Mouse (Mus musculus) lung, adult 2 months (tissue): ENCODE measurements around the gene Spata6.

Source experiments
- CTCF ChIP-seq: fragments of 200-500 bp; IDR thresholded peaks from 2 replicates; pipeline ENCODE4 v1.5.1; 2011; ENCODE audit warnings: mild to moderate bottlenecking, low read length, control low read depth; ENCODE audit not compliant: insufficient read depth
- POLR2A ChIP-seq: fragments of 200-500 bp; IDR thresholded peaks from 2 replicates; pipeline ENCODE4 v1.6.1; 2011; ENCODE audit warnings: low read depth, mild to moderate bottlenecking, control low read depth, low read length, borderline replicate concordance; ENCODE audit errors: extremely low read depth

GRCm38 (mm10) chr4:111682793-111683192 is 37.0 kb upstream of the Spata6 start:
- TF ChIP-seq CTCF (no peak), POLR2A (no peak)
